Mouse (Mus musculus) MEL (cell line): ENCODE data around the gene Akt1s1. TPM values are rescaled to one million over a fixed set of nuclear protein-coding genes. Genes with fewer than 3 reads are reported as not detected.

ENCODE experiments used
- DNase-seq: peaks from one replicate; pipeline ENCODE4 v3.0.0; 2011; ENCODE audit warnings: low read depth, low spot score
- H3K27ac ChIP-seq: 2 replicates; pipeline ENCODE4 v1.5.1; 2012; ENCODE audit warnings: low read depth, mild to moderate bottlenecking, control low read depth, low read length, moderate library complexity; ENCODE audit not compliant: control insufficient read depth
- H3K27me3 ChIP-seq, 2 experiments: fragments of 150-350 bp in 1 of 2; sonication (generic) in 1 of 2; 2 replicates each; pipeline ENCODE4 v1.6.1; 2012; ENCODE audit warnings: low read length in 2 of 2, mild to moderate bottlenecking in 2 of 2, improper control_type of control experiment in 1 of 2, moderate library complexity in 1 of 2; ENCODE audit not compliant: insufficient read depth in 2 of 2, control insufficient read depth in 1 of 2
- H3K36me3 ChIP-seq, 2 experiments: 2 replicates each; pipeline ENCODE4 v1.6.1; 2012 to 2014; ENCODE audit warnings: low read length in 2 of 2, improper control_type of control experiment in 1 of 2, inconsistent platforms in 1 of 2, mild to moderate bottlenecking in 1 of 2; ENCODE audit not compliant: insufficient read depth in 2 of 2, control insufficient read depth in 1 of 2
- H3K4me1 ChIP-seq, 2 experiments: fragments of 150-350 bp in 1 of 2; sonication (generic) in 1 of 2; 2 replicates each; pipeline ENCODE4 v1.6.1; 2012; ENCODE audit warnings: low read length in 2 of 2, improper control_type of control experiment in 1 of 2, mild to moderate bottlenecking in 1 of 2; ENCODE audit not compliant: insufficient read depth in 2 of 2, control insufficient read depth in 1 of 2
- H3K4me3 ChIP-seq, 2 experiments: fragments of 150-350 bp in 1 of 2; sonication (generic) in 1 of 2; 2 replicates each; pipeline ENCODE4 v1.5.1; 2012; ENCODE audit warnings: low read depth in 2 of 2, low read length in 2 of 2, mild to moderate bottlenecking in 2 of 2, moderate library complexity in 2 of 2, control low read depth in 1 of 2, improper control_type of control experiment in 1 of 2; ENCODE audit not compliant: control insufficient read depth in 1 of 2, insufficient read depth in 1 of 2
- H3K79me2 ChIP-seq: 2 replicates; pipeline ENCODE4 v1.6.1; 2012; ENCODE audit warnings: mild to moderate bottlenecking, low read length, moderate library complexity; ENCODE audit not compliant: control insufficient read depth, poor library complexity, insufficient read depth
- H3K9ac ChIP-seq: 2 replicates; pipeline ENCODE4 v1.6.1; 2012; ENCODE audit warnings: low read depth, mild to moderate bottlenecking, control low read depth, low read length, moderate library complexity; ENCODE audit not compliant: control insufficient read depth, poor library complexity, severe bottlenecking
- H3K9me3 ChIP-seq: fragments of 150-350 bp; sonication (generic); replicated peaks from 2 replicates; pipeline ENCODE4 v1.6.1; 2012; ENCODE audit warnings: mild to moderate bottlenecking, low read length, improper control_type of control experiment, moderate library complexity; ENCODE audit not compliant: insufficient read depth
- ELF1 ChIP-seq: IDR thresholded peaks from 2 replicates; pipeline ENCODE4 v1.6.1; 2014; ENCODE audit warnings: low read depth, mild to moderate bottlenecking, inconsistent platforms, low read length, improper control_type of control experiment, moderate library complexity
- ETS1 ChIP-seq: IDR thresholded peaks from 2 replicates; pipeline ENCODE4 v1.6.1; 2012; ENCODE audit warnings: low read depth, mild to moderate bottlenecking, inconsistent platforms, low read length, improper control_type of control experiment, moderate library complexity
- GATA1 ChIP-seq: IDR thresholded peaks from 2 replicates; pipeline ENCODE4 v1.6.1; 2011; ENCODE audit warnings: low read depth, low read length, improper control_type of control experiment
- HCFC1 ChIP-seq: IDR thresholded peaks from 2 replicates; pipeline ENCODE4 v1.6.1; 2012; ENCODE audit warnings: low read depth, mild to moderate bottlenecking, inconsistent platforms, low read length, improper control_type of control experiment, moderate library complexity
- KAT2A ChIP-seq: conservative IDR thresholded peaks from 2 replicates; pipeline ENCODE4 v1.6.1; 2012; ENCODE audit warnings: low read depth, low read length, improper control_type of control experiment, inconsistent platforms
- MAFK ChIP-seq: IDR thresholded peaks from 2 replicates; pipeline ENCODE4 v1.6.1; 2011; ENCODE audit warnings: low read depth, mild to moderate bottlenecking, low read length, improper control_type of control experiment, borderline replicate concordance
- MAZ ChIP-seq: IDR thresholded peaks from 2 replicates; pipeline ENCODE4 v1.6.1; 2012; ENCODE audit warnings: low read depth, mild to moderate bottlenecking, inconsistent platforms, low read length, improper control_type of control experiment
- MEF2A ChIP-seq: IDR thresholded peaks from 2 replicates; pipeline ENCODE4 v1.6.1; 2014; ENCODE audit warnings: low read depth, mild to moderate bottlenecking, inconsistent platforms, low read length, improper control_type of control experiment; ENCODE audit not compliant: poor library complexity, insufficient replicate concordance, severe bottlenecking; ENCODE audit errors: extremely low read depth
- MYB ChIP-seq: IDR thresholded peaks from 2 replicates; pipeline ENCODE4 v1.6.1; 2011; ENCODE audit warnings: mild to moderate bottlenecking, low read depth, low read length, improper control_type of control experiment
- MYC ChIP-seq: IDR thresholded peaks from 2 replicates; pipeline ENCODE4 v1.6.1; 2011; ENCODE audit warnings: low read depth, mild to moderate bottlenecking, low read length, improper control_type of control experiment, moderate library complexity
- NRF1 ChIP-seq: IDR thresholded peaks from 2 replicates; pipeline ENCODE4 v1.6.1; 2014; ENCODE audit warnings: low read depth, mild to moderate bottlenecking, inconsistent platforms, low read length, improper control_type of control experiment, moderate library complexity; ENCODE audit not compliant: poor library complexity, insufficient read depth, severe bottlenecking
- POLR2A ChIP-seq, 2 experiments: IDR thresholded peaks; 2 replicates each; pipeline ENCODE4 v1.6.1; 2011 to 2012; ENCODE audit warnings: low read length in 2 of 2, mild to moderate bottlenecking in 2 of 2, control low read depth in 1 of 2, improper control_type of control experiment in 1 of 2, low read depth in 1 of 2, moderate library complexity in 1 of 2; ENCODE audit not compliant: control insufficient read depth in 1 of 2, insufficient read depth in 1 of 2, poor library complexity in 1 of 2
- POLR2AphosphoS2 ChIP-seq: IDR thresholded peaks from 2 replicates; pipeline ENCODE4 v1.6.1; 2011; ENCODE audit warnings: low read length, improper control_type of control experiment
- POLR2AphosphoS5 ChIP-seq: IDR thresholded peaks from 2 replicates; pipeline ENCODE4 v1.6.1; 2012; ENCODE audit warnings: low read depth, borderline replicate concordance, mild to moderate bottlenecking, inconsistent platforms, low read length, moderate library complexity, mixed read lengths
- RAD21 ChIP-seq: IDR thresholded peaks from 2 replicates; pipeline ENCODE4 v1.6.1; 2011; ENCODE audit warnings: mild to moderate bottlenecking, low read depth, low read length, improper control_type of control experiment
- RCOR1 ChIP-seq: IDR thresholded peaks from 2 replicates; pipeline ENCODE4 v1.6.1; 2012; ENCODE audit warnings: low read depth, mild to moderate bottlenecking, inconsistent platforms, low read length, improper control_type of control experiment
- SIN3A ChIP-seq: IDR thresholded peaks from 2 replicates; pipeline ENCODE4 v1.6.1; 2012; ENCODE audit warnings: low read length, improper control_type of control experiment, inconsistent platforms
- TBP ChIP-seq: IDR thresholded peaks from 2 replicates; pipeline ENCODE4 v1.8.0; 2011; ENCODE audit warnings: low read depth, low read length, improper control_type of control experiment
- UBTF ChIP-seq: IDR thresholded peaks from 2 replicates; pipeline ENCODE4 v1.6.1; 2012; ENCODE audit warnings: low read depth, mild to moderate bottlenecking, inconsistent platforms, low read length, improper control_type of control experiment, moderate library complexity, borderline replicate concordance; ENCODE audit not compliant: insufficient read depth
- USF1 ChIP-seq: IDR thresholded peaks from 2 replicates; pipeline ENCODE4 v1.6.1; 2014; ENCODE audit warnings: low read depth, mild to moderate bottlenecking, inconsistent platforms, low read length, improper control_type of control experiment, moderate library complexity
- USF2 ChIP-seq, 2 experiments: IDR thresholded peaks; 2 replicates each; pipeline ENCODE4 v1.6.1; 2011 to 2012; ENCODE audit warnings: improper control_type of control experiment in 2 of 2, low read length in 2 of 2, borderline replicate concordance in 1 of 2, inconsistent platforms in 1 of 2, low read depth in 1 of 2, mild to moderate bottlenecking in 1 of 2; ENCODE audit not compliant: insufficient read depth in 1 of 2
- ZC3H11A ChIP-seq: IDR thresholded peaks from 2 replicates; pipeline ENCODE4 v1.6.1; 2012; ENCODE audit warnings: low read depth, mild to moderate bottlenecking, inconsistent platforms, low read length, improper control_type of control experiment
- ZMIZ1 ChIP-seq: IDR thresholded peaks from 2 replicates; pipeline ENCODE4 v1.6.1; 2012; ENCODE audit warnings: low read depth, mild to moderate bottlenecking, inconsistent platforms, low read length, improper control_type of control experiment, moderate library complexity
- polyA plus RNA-seq, 2 experiments: library from polyadenylated mRNA; stranded (reverse) in 1 of 2; unstranded in 1 of 2; fragments of >175 nt in 1 of 2; fragments of >200 nt in 1 of 2; gene quantifications; 2 replicates each; pipeline versions ENCODE4 v1.2.1 to v1.2.4; 2012; ENCODE audit warnings: low replicate concordance in 2 of 2, low read depth in 1 of 2; ENCODE audit not compliant: insufficient read length in 2 of 2, insufficient read depth in 1 of 2, missing spikeins in 1 of 2
- total RNA-seq: library from RNA; depleted of rRNA; stranded (reverse); fragments of 300-350 nt; gene quantifications from 2 replicates; pipeline ENCODE4 v1.2.3, GENCODE M21; 2012

Akt1s1 gene
- total and polyA plus RNA-seq, 3 experiments: 37.3 to 71.8 TPM; not detected in 1

- no peak for TF ChIP-seq MYB
- no peak for TF ChIP-seq ZC3H11A
- TF ChIP-seq ELF1: peak; percentile 37; the same call in 1 of the 2 replicates
- TF ChIP-seq POLR2A (IDR thresholded peaks at IDR 0.05; ENCODE audit: control insufficient read depth in 1 of 2, insufficient read depth in 1 of 2, low read depth in 1 of 2, low read length in 2 of 2, poor library complexity in 1 of 2): peak; percentile 33 to 56; a peak in 1 of 4 replicates
- peak; percentile 92 for TF ChIP-seq SIN3A
- peak; percentile 90 for TF ChIP-seq HCFC1
- no peak for TF ChIP-seq NRF1
- TF ChIP-seq RCOR1: peak; percentile 19; the same call in 1 of the 2 replicates
- TF ChIP-seq KAT2A: peak; percentile 63; the same call in 1 of the 2 replicates
- no peak; the same call in 1 of the 2 replicates for TF ChIP-seq POLR2AphosphoS2
- no peak for TF ChIP-seq RAD21
- no peak; the same call in 1 of the 2 replicates for TF ChIP-seq USF1
- no peak for TF ChIP-seq UBTF
- peak; percentile 31 for TF ChIP-seq ETS1
- no peak for TF ChIP-seq USF2 (IDR thresholded peaks at IDR 0.05; ENCODE audit: borderline replicate concordance in 1 of 2, insufficient read depth in 1 of 2, low read depth in 1 of 2, low read length in 2 of 2)
- peak; percentile 36; the same call in 1 of the 2 replicates for TF ChIP-seq MEF2A
- no peak for TF ChIP-seq MAFK
- TF ChIP-seq GATA1: no peak
These were observed 21.1 kb downstream of the Akt1s1 start, which contains the start of gene Ptov1 (continued) for GRCm38 (mm10) chr7:44869697-44870528.

GRCm38 (mm10) chr7:44870614-44871013 is 21.8 kb downstream of the Akt1s1 start:
- H3K36me3 ChIP-seq: no peaks in the 10 kb centered on the region
- no peak for DNase-seq
- peak overlapping the region; percentile 53 for H3K9ac ChIP-seq
- no peaks in the 10 kb centered on the region for H3K9me3 ChIP-seq
- no peaks in the 10 kb centered on the region for H3K27me3 ChIP-seq
- no peak for TF ChIP-seq MAZ
- TF ChIP-seq MYC: no peak
- TF ChIP-seq TBP: no peak
- no peak for TF ChIP-seq ZMIZ1
- no peak for TF ChIP-seq POLR2AphosphoS5
- TF ChIP-seq SIN3A: no peak
- H3K79me2 ChIP-seq: peaks cover 9% of the 10 kb centered on the region
- peak overlapping the region in 1 of 2 experiments; percentile 71; a peak in 2 of 4 replicates for H3K4me3 ChIP-seq
- H3K4me1 ChIP-seq: peaks cover 3 to 4% of the 10 kb centered on the region in 2 experiments; a peak in 3 of 4 replicates
- H3K27ac ChIP-seq: no peak overlapping the region
